Mouse (Mus musculus) intestine, postnatal 0 days (tissue): ENCODE results near the gene Cerk. TPM values are rescaled to one million over a fixed set of nuclear protein-coding genes. Genes with fewer than 3 reads are reported as not detected.
A peak's percentile ranks its signal among the peaks of the same experiment; 100 is the strongest.

Source experiments
- ATAC-seq: fragments of 200-750 bp; cut with Nextera tagmentation; 2 replicates; pipeline ENCODE4 v1.8.0; 2017; ENCODE audit warnings: mild to moderate bottlenecking, moderate TSS enrichment, moderate library complexity
- H3K27ac ChIP-seq: fragments of 300-500 bp; sonication (generic); 2 replicates; pipeline ENCODE4 v1.5.1; 2014; ENCODE audit warnings: mild to moderate bottlenecking, low read depth, low read length, moderate library complexity
- H3K27me3 ChIP-seq: fragments of 300-500 bp; sonication (generic); replicated peaks from 2 replicates; pipeline ENCODE4 v1.6.1; 2014; ENCODE audit warnings: low read length, mixed read lengths; ENCODE audit not compliant: control insufficient read depth, insufficient read depth
- H3K36me3 ChIP-seq: fragments of 300-500 bp; sonication (generic); 2 replicates; pipeline ENCODE4 v1.6.1; 2014; ENCODE audit warnings: mild to moderate bottlenecking, moderate library complexity; ENCODE audit not compliant: control insufficient read depth, insufficient read depth
- H3K4me1 ChIP-seq: fragments of 300-500 bp; sonication (generic); replicated peaks from 2 replicates; pipeline ENCODE4 v1.6.1; 2014; ENCODE audit warnings: antibody characterized with exemption, low read length, mixed read lengths; ENCODE audit not compliant: control insufficient read depth, insufficient read depth
- H3K4me2 ChIP-seq: fragments of 300-500 bp; sonication (generic); replicated peaks from 2 replicates; pipeline ENCODE4 v1.6.1; 2014; ENCODE audit warnings: low read depth, mild to moderate bottlenecking, moderate library complexity
- H3K4me3 ChIP-seq: fragments of 300-500 bp; sonication (generic); 2 replicates; pipeline ENCODE4 v1.5.1; 2014; ENCODE audit warnings: low read depth, low read length
- H3K9ac ChIP-seq: fragments of 300-500 bp; sonication (generic); 2 replicates; pipeline ENCODE4 v1.6.1; 2014; ENCODE audit warnings: mild to moderate bottlenecking, low read depth, low read length
- H3K9me3 ChIP-seq: fragments of 300-500 bp; sonication (generic); 2 replicates; pipeline ENCODE4 v1.6.1; 2016; ENCODE audit warnings: mixed run types; ENCODE audit not compliant: control insufficient read depth
- CTCF ChIP-seq: sonication (generic); IDR thresholded peaks from 2 replicates; pipeline ENCODE4 v1.5.1; 2016; ENCODE audit warnings: low read depth, mild to moderate bottlenecking, control low read depth, antibody characterized with exemption, moderate library complexity
- WGBS: fragments of 180-500 bp; shearing (Covaris S2); extraction: QIAGEN DNeasy Blood & Tissue Kit; methylation state at CpG from one replicate; pipeline ENCODE4 v1.1.7; 2014; 5-methylcytosine and 5-hydroxymethylcytosine counted together
- polyA plus RNA-seq: library from polyadenylated mRNA; unstranded; fragments of >200 nt; fragmentation: Nextera tagmentation; extraction: Ambion mirVana; gene quantifications from 2 replicates; pipeline ENCODE4 v1.2.1, GENCODE M21; 2015

Cerk gene
- polyA plus RNA-seq, 1 experiment from 2014 or later, result 4.2 TPM

DNA sequence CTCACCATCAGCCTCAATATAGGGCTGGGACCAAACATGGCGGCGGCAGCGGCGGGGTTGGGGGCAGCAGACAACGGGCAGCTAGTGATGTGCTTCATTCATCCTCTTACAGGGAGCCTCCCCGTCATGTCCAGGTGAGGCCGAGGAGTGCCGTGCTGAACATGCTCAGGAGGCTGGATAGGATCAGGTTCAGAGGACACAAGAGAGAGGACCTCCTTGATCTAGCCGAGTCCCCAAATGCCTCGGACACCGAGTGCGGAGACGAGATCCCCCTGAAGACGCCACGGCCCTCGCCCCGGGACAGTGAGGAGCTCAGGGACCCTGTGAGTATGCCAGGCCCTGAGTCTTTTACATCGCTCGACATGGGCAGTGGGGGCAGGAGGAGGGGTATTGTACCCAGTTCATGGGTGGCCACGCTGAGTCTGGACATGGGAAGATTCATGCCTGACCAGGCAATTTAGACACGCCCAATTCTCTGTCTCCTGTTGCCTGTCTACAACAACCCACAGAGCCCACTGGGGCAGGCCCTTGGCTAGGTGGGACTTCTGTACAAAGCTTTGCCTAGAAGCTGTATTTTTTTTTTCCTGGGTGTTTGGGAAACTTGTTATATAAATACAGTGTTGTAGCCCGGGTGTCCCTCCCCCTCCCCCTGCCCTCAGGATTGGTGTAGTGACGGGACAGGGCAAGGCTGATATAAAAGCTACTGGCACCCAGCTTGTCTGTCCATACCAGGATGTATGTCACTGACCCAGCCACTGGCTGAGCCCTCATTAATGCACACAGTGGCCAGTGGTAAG lies 94.5 kb downstream of the Cerk start:
- TF ChIP-seq CTCF, result no peak
- Histone ChIP-seq H3K36me3 (no peaks in the 10 kb centered on the region; the same call in 1 of the 2 replicates), H3K4me1 (peaks cover 25% of the 10 kb centered on the region), H3K4me2 (peak overlapping the region; percentile 38), H3K27me3 (no peaks in the 10 kb centered on the region), H3K9ac (no peak overlapping the region), H3K27ac (peak overlapping the region; percentile 63), H3K4me3 (no peak overlapping the region), H3K9me3 (no peaks in the 10 kb centered on the region)
- 88% methylated on average over 23 of the region's 23 CpGs for WGBS
- no peak for ATAC-seq

- Histone ChIP-seq H3K27ac (peak overlapping the region; percentile 63; the same call in 1 of the 2 replicates), H3K9ac (no peak overlapping the region), H3K9me3 (no peaks in the 10 kb centered on the region), H3K4me3 (no peak overlapping the region), H3K27me3 (no peaks in the 10 kb centered on the region), H3K4me2 (no peak overlapping the region), H3K36me3 (no peaks in the 10 kb centered on the region; the same call in 1 of the 2 replicates), H3K4me1 (peaks cover 33% of the 10 kb centered on the region)
- 85% methylated on average over 8 of the region's 8 CpGs for WGBS
- no peak for TF ChIP-seq CTCF
- ATAC-seq, result no peak
Measured at GRCm38 (mm10) chr15:86090578-86090977, 95.4 kb downstream of the Cerk start.

DNA sequence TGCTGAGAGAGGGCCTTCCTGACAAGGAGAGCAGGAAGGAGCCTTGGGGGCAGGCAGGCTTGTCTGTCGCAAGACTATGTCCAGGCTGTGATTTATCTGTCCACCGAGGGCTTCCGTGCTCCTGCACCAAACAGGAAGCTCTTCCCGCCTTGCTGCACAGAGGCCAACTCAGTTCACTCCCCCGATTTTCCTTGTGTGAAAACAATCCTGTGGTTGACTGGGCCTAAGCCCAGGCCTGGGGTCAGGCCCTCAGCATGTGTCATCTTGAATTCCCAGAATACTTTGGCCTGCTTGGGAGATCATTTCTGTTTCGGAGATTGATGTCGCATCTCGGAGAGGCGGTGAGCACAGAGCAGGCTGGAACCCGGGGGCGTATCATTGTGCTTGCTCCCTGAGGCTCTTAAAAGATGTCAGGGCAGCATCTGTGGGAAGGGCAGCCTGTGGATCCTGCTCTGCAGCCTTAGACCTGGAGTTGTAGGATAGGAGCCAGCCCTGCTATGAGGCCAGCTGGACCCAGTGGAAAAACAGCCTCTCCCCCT lies 95.9 kb downstream of the Cerk start:
- peak; percentile 4; the same call in 1 of the 2 replicates for ATAC-seq
- 41% methylated on average over 11 of the region's 11 CpGs for WGBS
- no peak overlapping the region for H3K9ac ChIP-seq
- H3K4me1 ChIP-seq, result peaks cover 36% of the 10 kb centered on the region
- no peaks in the 10 kb centered on the region; the same call in 1 of the 2 replicates for H3K36me3 ChIP-seq
- no peak overlapping the region for H3K4me3 ChIP-seq
- peak overlapping the region; percentile 63 for H3K27ac ChIP-seq
- no peak for TF ChIP-seq CTCF
- H3K27me3 ChIP-seq, result no peaks in the 10 kb centered on the region
- H3K9me3 ChIP-seq, result no peaks in the 10 kb centered on the region
- no peak overlapping the region for H3K4me2 ChIP-seq

Other genes with a start within 250 kb of the Cerk start
- gene Celsr1, start 152.4 kb downstream of the Cerk start, polyA plus RNA-seq, result 0.33 and 0.39 TPM in 2 replicates
- gene Gramd4, start 128.4 kb downstream of the Cerk start, polyA plus RNA-seq, result 5.6 and 6.4 TPM in 2 replicates
- gene Tbc1d22a, start 28.3 kb upstream of the Cerk start, polyA plus RNA-seq, result 15.3 and 16.7 TPM in 2 replicates